Mouse (Mus musculus) hindbrain, embryonic 13.5 days (tissue): ENCODE results near the gene Spon1. TPM values are rescaled to one million over a fixed set of nuclear protein-coding genes. Genes with fewer than 3 reads are reported as not detected.

Experiments used
- ATAC-seq: fragments of 200-750 bp; cut with Nextera tagmentation; 2 replicates; pipeline ENCODE4 v1.8.0; 2017; ENCODE audit warnings: moderate TSS enrichment; ENCODE audit not compliant: low FRiP score
- H3K27ac ChIP-seq: fragments of 300-500 bp; sonication (generic); 2 replicates; pipeline ENCODE4 v1.5.1; 2015; ENCODE audit warnings: inconsistent platforms, mild to moderate bottlenecking, moderate library complexity
- H3K27me3 ChIP-seq: fragments of 300-500 bp; sonication (generic); 2 replicates; pipeline ENCODE4 v1.6.1; 2015; ENCODE audit warnings: mild to moderate bottlenecking, inconsistent platforms
- H3K36me3 ChIP-seq: fragments of 300-500 bp; sonication (generic); 2 replicates; pipeline ENCODE4 v1.6.1; 2015; ENCODE audit warnings: mild to moderate bottlenecking, inconsistent platforms
- H3K4me1 ChIP-seq: fragments of 300-500 bp; sonication (generic); replicated peaks from 2 replicates; pipeline ENCODE4 v1.6.1; 2015; ENCODE audit warnings: inconsistent platforms
- H3K4me2 ChIP-seq: fragments of 300-500 bp; sonication (generic); 2 replicates; pipeline ENCODE4 v1.6.1; 2015; ENCODE audit warnings: inconsistent platforms, mild to moderate bottlenecking, moderate library complexity
- H3K4me3 ChIP-seq: fragments of 300-500 bp; sonication (generic); 2 replicates; pipeline ENCODE4 v1.5.1; 2015; ENCODE audit warnings: mild to moderate bottlenecking, inconsistent platforms
- H3K9ac ChIP-seq: fragments of 300-500 bp; sonication (generic); 2 replicates; pipeline ENCODE4 v1.6.1; 2015; ENCODE audit warnings: mild to moderate bottlenecking, inconsistent platforms
- H3K9me3 ChIP-seq: fragments of 300-500 bp; sonication (generic); 2 replicates; pipeline ENCODE4 v1.6.1; 2016; ENCODE audit warnings: inconsistent platforms
- WGBS: fragments of 180-500 bp; shearing (Covaris S2); methylation state at CpG from one replicate; pipeline ENCODE4 v1.1.7; 2015; 5-methylcytosine and 5-hydroxymethylcytosine counted together
- polyA plus RNA-seq: library from polyadenylated mRNA; unstranded; fragments of >200 nt; fragmentation: Nextera tagmentation; extraction: Ambion mirVana; gene quantifications from 2 replicates; pipeline ENCODE4 v1.2.1, GENCODE M21; 2015

Spon1 gene
- polyA plus RNA-seq, 1 experiment from 2014 or later, result 82.8 TPM

DNA sequence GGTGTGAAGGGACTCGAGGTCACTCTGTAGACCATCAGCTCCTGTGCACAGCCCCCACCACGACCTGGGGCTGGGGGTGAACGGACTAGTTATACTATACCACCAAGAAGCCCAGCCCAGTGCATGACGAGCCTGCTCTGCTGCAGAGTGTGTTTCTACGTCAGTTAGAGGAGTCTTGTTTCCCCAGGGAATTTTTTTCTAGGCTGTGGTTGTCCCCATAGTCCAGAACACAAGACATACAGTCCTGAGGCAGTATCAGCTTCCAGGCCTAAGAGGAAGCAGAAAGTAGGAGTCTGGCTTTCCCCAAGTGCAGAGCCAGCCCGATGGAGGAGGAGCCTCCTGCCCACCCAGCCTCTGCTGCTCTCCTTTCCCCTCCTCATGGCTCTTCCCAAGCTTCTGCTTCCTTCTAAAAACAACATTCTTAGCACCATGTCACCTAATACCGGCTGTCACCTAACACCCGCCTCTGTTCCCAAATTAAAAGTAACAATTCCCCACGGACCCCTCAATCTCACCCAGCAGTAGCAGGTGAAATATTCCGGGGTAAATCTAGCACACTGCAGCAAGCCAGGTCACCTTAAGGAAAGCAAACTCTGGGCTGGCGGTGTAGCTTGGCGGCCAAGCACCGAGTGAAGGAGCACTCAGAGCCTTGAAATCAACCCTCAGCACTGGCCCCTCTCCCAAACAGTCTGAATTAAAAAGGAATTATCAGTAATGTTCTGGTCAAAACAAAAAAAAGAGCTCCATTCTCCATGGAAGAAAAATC lies 306.2 kb downstream of the Spon1 start:
- 43% methylated on average over 13 of the region's 13 CpGs for WGBS
- Histone ChIP-seq H3K27ac (peak overlapping the region; percentile 48; the same call in 1 of the 2 replicates), H3K9me3 (no peaks in the 10 kb centered on the region), H3K4me1 (peaks cover 15% of the 10 kb centered on the region), H3K4me3 (no peak overlapping the region), H3K36me3 (no peaks in the 10 kb centered on the region), H3K9ac (no peak overlapping the region), H3K27me3 (no peaks in the 10 kb centered on the region), H3K4me2 (no peak overlapping the region)
- 0 out of 2 replicates have a peak, but pooled peaks have one; percentile 54 for ATAC-seq

DNA sequence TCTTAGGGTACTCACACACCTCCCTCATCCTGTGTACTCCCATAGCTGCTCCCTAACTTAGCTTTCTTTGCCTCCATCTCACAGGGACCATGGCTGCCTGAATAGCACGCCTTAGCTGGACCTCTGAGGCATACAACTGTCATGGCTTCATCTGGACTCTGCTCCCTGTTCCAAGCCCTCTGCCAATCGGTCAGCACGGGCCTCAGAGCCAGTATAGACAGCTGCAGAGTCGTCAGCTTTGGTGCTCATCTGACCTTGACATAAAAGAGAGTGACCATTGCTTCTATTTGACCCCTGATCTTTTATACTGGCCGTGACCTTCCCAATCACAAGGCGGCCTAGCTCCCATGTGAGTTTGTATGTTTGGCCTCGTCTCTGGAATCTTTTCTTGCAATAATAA lies 308.3 kb downstream of the Spon1 start:
- Histone ChIP-seq H3K4me1 (peaks cover 15% of the 10 kb centered on the region), H3K9ac (no peak overlapping the region), H3K27ac (no peak overlapping the region), H3K4me2 (no peak overlapping the region), H3K36me3 (no peaks in the 10 kb centered on the region), H3K9me3 (no peaks in the 10 kb centered on the region), H3K4me3 (no peak overlapping the region), H3K27me3 (no peaks in the 10 kb centered on the region)
- 41% methylated on average over 7 of the region's 7 CpGs for WGBS
- no peak for ATAC-seq

DNA sequence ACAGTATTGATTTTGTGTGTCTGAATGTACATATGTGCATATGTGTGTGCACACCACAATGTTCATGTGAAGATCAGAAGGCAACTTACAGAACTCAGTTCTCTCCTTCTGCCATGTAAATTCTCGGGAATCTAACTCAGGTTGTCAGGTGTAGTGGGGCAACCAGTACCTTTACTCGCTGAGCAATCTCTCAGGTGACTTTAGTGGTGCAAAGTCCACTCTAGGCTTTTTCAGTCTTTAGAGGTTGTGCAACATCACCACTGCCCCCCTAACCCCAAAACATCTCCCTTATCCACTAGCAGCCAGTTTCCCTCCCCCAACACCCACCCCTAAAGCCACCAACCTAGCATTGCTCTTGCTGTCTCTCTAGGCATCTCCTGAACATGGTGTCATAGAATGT lies 308.8 kb downstream of the Spon1 start:
- Histone ChIP-seq H3K9ac (no peak overlapping the region), H3K27ac (no peak overlapping the region), H3K9me3 (no peaks in the 10 kb centered on the region), H3K4me3 (no peak overlapping the region), H3K27me3 (no peaks in the 10 kb centered on the region), H3K4me1 (peaks cover 15% of the 10 kb centered on the region), H3K4me2 (no peak overlapping the region), H3K36me3 (no peaks in the 10 kb centered on the region)
- no peak for ATAC-seq
- 85% methylated on average over 2 of the region's 2 CpGs for WGBS

DNA sequence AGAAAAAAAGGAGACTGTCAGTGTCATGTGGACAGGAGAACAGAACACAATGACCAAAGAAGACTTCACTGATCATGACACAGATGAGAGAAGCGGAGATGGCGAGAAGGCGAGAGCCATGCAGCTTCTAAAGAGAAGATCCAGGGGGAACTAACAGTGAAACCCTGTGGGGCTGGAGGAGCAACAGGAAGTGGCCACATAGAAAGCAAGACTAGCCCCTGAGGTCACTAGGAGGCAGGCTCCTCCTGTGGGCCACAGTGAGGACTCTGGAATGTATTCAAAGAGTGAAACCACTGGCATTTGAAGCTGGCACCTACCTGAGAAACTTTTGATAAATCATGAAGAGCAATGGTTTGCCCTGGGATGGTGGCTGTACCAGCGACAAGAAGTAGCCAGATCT lies 313.5 kb downstream of the Spon1 start:
- Histone ChIP-seq H3K4me2 (no peak overlapping the region), H3K4me1 (no peaks in the 10 kb centered on the region), H3K9me3 (no peaks in the 10 kb centered on the region), H3K27me3 (no peaks in the 10 kb centered on the region), H3K36me3 (no peaks in the 10 kb centered on the region), H3K4me3 (no peak overlapping the region), H3K9ac (no peak overlapping the region), H3K27ac (no peak overlapping the region)
- ATAC-seq, result no peak
- whole genome bisulfite sequencing, result 92% methylated on average over 4 of the region's 4 CpGs

- no peak overlapping the region for H3K4me2 ChIP-seq
- no peaks in the 10 kb centered on the region for H3K4me1 ChIP-seq
- no peaks in the 10 kb centered on the region for H3K36me3 ChIP-seq
- H3K9ac ChIP-seq, result no peak overlapping the region
- 92% methylated on average over 5 of the region's 5 CpGs for WGBS
- H3K27ac ChIP-seq, result no peak overlapping the region
- ATAC-seq, result no peak
- H3K4me3 ChIP-seq, result no peak overlapping the region
- no peaks in the 10 kb centered on the region for H3K27me3 ChIP-seq
- H3K9me3 ChIP-seq, result no peaks in the 10 kb centered on the region
These were observed 314.5 kb downstream of the Spon1 start for GRCm38 (mm10) chr7:114080250-114080649.

DNA sequence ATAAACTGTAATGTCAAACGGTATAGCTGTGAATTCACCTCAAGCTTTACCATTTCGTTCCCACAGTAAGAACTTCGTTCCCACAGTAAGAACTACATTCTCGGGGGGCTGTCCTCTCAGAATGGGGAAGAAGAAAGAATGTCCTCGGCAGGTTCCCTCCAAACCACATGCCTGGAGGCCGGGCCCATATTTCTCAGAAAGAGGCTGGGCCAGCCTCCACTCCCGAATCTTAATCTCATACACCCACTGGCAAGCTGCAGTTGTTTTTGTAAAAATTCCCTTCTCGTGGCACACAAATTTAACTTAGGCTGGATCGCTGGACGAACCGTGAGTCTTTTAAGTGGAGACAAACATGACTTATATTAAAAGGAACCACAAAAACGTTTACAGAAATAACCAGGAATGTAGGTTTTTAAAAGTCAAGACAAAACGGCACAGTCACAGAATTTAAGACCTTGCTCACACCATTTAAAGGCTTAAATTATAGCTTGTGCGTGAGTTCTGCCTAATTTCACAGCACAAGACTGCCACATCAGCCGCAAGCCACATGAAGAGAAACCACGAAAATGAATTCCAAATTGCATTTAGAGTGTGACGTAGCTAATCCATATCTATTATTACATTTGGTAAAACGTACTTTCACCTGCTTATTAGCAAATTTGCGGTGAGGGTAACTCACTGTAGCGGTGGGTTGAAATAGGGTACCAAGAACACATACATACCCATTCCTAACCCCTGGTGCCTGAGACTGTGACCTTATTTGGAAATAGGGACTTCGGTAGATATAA lies 316.0 kb downstream of the Spon1 start:
- no peak overlapping the region for H3K4me3 ChIP-seq
- H3K27me3 ChIP-seq, result no peaks in the 10 kb centered on the region
- no peak for ATAC-seq
- no peaks in the 10 kb centered on the region for H3K36me3 ChIP-seq
- H3K27ac ChIP-seq, result no peak overlapping the region
- H3K9ac ChIP-seq, result no peak overlapping the region
- 0 out of 2 replicates have a peak, but pooled peaks cover 2% of the 10 kb centered on the region for H3K4me1 ChIP-seq
- no peak overlapping the region for H3K4me2 ChIP-seq
- no peaks in the 10 kb centered on the region for H3K9me3 ChIP-seq
- WGBS, result 86% methylated on average over 21 of the region's 21 CpGs

DNA sequence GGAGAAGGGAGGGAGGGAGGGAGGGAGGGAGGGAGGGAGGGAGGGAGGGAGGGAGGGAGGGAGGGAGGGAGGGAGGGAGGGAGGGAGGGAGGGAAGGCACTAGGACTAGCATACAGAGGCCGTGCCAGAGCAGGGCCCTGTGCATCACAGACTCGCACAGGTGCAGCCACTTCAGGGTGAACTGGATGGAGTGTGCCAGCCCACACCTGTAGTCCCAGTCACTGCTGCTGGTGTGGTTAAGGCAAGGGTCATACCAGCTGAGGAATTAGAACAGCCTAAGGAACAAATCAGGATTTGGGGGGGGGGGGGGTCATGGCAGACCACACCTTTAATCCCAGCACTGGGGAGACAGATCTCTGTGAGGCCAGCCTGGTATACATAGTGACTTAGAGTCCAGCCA lies 317.3 kb downstream of the Spon1 start:
- 81% methylated on average over 2 of the region's 2 CpGs for WGBS
- Histone ChIP-seq H3K27me3 (no peaks in the 10 kb centered on the region), H3K4me2 (no peak overlapping the region), H3K4me1 (0 out of 2 replicates have a peak, but pooled peaks cover 3% of the 10 kb centered on the region), H3K36me3 (no peaks in the 10 kb centered on the region), H3K9ac (no peak overlapping the region), H3K9me3 (no peaks in the 10 kb centered on the region), H3K4me3 (no peak overlapping the region), H3K27ac (no peak overlapping the region)
- no peak for ATAC-seq

- no peak overlapping the region for H3K4me3 ChIP-seq
- no peaks in the 10 kb centered on the region for H3K9me3 ChIP-seq
- H3K36me3 ChIP-seq, result no peaks in the 10 kb centered on the region
- no peak overlapping the region for H3K9ac ChIP-seq
- ATAC-seq, result no peak
- no peak overlapping the region for H3K4me2 ChIP-seq
- H3K4me1 ChIP-seq, result peaks cover 7% of the 10 kb centered on the region; the same call in 1 of the 2 replicates
- no peaks in the 10 kb centered on the region for H3K27me3 ChIP-seq
- WGBS, result 75% methylated on average over 3 of the region's 3 CpGs
- no peak overlapping the region for H3K27ac ChIP-seq
These were observed 318.0 kb downstream of the Spon1 start for GRCm38 (mm10) chr7:114083760-114084159.

DNA sequence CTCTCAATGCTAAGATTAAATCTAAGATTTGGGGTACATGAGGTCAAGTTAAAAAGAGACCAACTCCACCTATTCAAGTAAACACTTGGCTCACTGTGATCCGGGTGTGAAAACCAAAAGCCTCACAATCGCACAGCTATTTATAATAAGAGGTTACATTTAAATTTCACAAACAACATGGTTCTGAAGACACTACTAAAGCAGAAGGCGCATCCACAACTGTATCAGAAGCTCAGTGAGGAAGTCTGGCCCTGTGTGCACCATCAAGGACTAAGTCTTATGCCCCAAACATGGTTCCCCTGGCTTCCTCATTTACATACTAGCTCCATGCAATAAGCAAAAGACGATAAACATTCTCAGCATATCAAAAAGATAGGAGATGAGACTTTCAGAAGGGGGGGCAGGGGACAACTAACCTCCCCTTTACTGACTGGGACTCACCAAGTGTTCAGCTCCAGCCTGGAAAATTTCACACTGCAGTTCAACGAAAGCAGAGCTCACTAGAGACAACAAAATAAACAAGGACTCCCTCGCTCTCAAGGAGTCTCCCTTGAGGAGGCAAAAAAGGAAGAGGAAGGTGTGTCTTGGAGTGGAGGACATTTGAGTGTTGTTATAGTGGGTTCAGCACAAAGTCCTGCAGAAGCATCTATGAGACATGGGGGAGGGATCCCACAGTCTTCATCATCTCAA lies 320.4 kb downstream of the Spon1 start:
- WGBS, result 81% methylated on average over 6 of the region's 6 CpGs
- Histone ChIP-seq H3K27ac (no peak overlapping the region), H3K9ac (no peak overlapping the region), H3K36me3 (no peaks in the 10 kb centered on the region), H3K4me1 (peaks cover 7% of the 10 kb centered on the region; the same call in 1 of the 2 replicates), H3K9me3 (no peaks in the 10 kb centered on the region), H3K4me2 (no peak overlapping the region), H3K4me3 (no peak overlapping the region), H3K27me3 (no peaks in the 10 kb centered on the region)
- no peak for ATAC-seq

DNA sequence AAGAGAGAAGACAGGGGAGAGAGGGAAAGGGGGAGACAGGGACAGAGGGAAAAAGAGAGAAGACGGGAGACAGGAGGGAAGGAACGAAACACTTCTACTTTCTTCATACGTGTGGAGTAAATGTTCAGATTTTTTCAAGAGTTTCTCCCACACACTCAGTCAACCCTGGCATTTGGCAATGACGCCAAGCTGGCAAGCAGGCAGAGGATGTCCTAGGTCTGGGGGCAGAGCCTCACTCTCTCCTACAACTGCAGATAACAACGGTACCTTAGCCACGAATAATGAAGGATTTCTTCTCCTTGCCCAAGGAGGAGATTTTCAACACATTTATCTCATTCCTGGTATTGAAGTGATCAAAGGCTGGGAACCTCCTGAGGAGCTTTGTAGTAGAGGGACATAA lies 321.5 kb downstream of the Spon1 start:
- 51% methylated on average over 6 of the region's 6 CpGs for WGBS
- no peak for ATAC-seq
- no peak overlapping the region for H3K4me3 ChIP-seq
- no peak overlapping the region for H3K27ac ChIP-seq
- no peaks in the 10 kb centered on the region for H3K9me3 ChIP-seq
- H3K4me1 ChIP-seq, result peaks cover 7% of the 10 kb centered on the region; the same call in 1 of the 2 replicates
- no peaks in the 10 kb centered on the region for H3K36me3 ChIP-seq
- H3K9ac ChIP-seq, result no peak overlapping the region
- H3K27me3 ChIP-seq, result no peaks in the 10 kb centered on the region
- H3K4me2 ChIP-seq, result no peak overlapping the region

DNA sequence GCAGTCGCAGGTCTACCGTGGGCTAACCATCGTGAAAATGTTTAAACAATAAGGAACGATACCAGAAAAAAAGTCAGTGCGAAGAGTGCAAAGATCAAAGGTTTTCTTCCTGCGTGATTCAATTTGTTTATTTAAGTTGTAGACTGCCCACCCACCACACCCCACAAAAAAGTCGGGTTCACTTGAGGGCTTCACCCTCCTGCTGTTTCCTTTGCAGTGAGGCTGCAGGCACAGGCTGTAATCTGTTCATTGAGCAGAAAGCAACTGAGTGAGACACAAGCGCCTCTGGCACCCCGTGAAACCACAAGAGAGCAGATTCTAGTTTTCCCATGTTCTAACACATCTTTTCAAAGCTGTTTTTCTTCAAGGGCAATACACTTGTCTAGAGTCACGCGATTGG lies 322.2 kb downstream of the Spon1 start:
- Histone ChIP-seq H3K4me2 (no peak overlapping the region), H3K36me3 (no peaks in the 10 kb centered on the region), H3K27me3 (no peaks in the 10 kb centered on the region), H3K4me3 (no peak overlapping the region), H3K4me1 (peaks cover 7% of the 10 kb centered on the region; the same call in 1 of the 2 replicates), H3K27ac (no peak overlapping the region), H3K9ac (no peak overlapping the region), H3K9me3 (no peaks in the 10 kb centered on the region)
- 14% methylated on average over 11 of the region's 11 CpGs for WGBS
- ATAC-seq, result no peak

DNA sequence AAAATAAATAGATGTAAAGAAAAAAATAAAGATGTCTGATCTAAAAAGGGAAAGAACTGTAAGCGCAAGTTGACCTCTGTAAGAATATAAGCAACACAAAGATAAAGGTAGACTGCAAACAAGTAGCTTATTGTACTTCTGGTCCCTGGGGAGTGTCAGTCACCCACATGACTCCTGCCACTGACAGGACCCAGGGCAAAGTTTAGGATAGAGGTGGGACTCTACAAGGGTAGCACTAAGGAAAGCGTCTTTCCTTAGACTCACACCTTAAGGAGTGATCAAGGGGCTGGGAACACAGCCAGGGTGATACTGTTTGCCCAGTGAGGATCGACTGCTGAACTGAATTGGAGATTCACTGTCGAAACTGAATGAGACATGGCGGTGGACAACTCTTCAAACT lies 323.1 kb downstream of the Spon1 start:
- Histone ChIP-seq H3K9ac (no peak overlapping the region), H3K27me3 (no peaks in the 10 kb centered on the region), H3K27ac (no peak overlapping the region), H3K36me3 (no peaks in the 10 kb centered on the region), H3K4me2 (no peak overlapping the region), H3K4me3 (no peak overlapping the region), H3K4me1 (peaks cover 7% of the 10 kb centered on the region; the same call in 1 of the 2 replicates), H3K9me3 (no peaks in the 10 kb centered on the region)
- ATAC-seq, result no peak
- WGBS, result 63% methylated on average over 5 of the region's 5 CpGs
